Mouse (Mus musculus) adrenal gland, postnatal 4 days (tissue): ENCODE results near the gene Itm2c. TPM values are rescaled to one million over a fixed set of nuclear protein-coding genes. Genes with fewer than 3 reads are reported as not detected.
A peak's percentile ranks its signal among the peaks of the same experiment; 100 is the strongest.

ENCODE experiments used
- DNase-seq, 2 experiments: peaks; one replicate each; pipeline ENCODE4 v3.0.0; 2021 to 2022; ENCODE audit warnings: low spot score in 2 of 2, mixed read lengths in 2 of 2
- total RNA-seq, 2 experiments: library from RNA; stranded (reverse); gene quantifications; 2 replicates each; pipeline ENCODE4 v1.2.3; 2021

The Itm2c gene
- total RNA-seq, 2 experiments from 2014 or later, result 412 to 422 TPM

GRCm38 (mm10) chr1:85933631-85934465 lies 39.8 kb downstream of the Itm2c start:
- no peak for DNase-seq

- DNase-seq, result no peak
These were observed 40.5 kb downstream of the Itm2c start for GRCm38 (mm10) chr1:85934560-85934959.

GRCm38 (mm10) chr1:85935148-85935852 lies 41.2 kb downstream of the Itm2c start:
- peak; percentile 18 to 38 for DNase-seq

- no peak for DNase-seq
These were observed 42.2 kb downstream of the Itm2c start for GRCm38 (mm10) chr1:85936265-85936664.

- DNase-seq, result no peak
These were observed 43.2 kb downstream of the Itm2c start for GRCm38 (mm10) chr1:85937323-85937722.

- DNase-seq, result no peak
These were observed 48.2 kb downstream of the Itm2c start for GRCm38 (mm10) chr1:85942318-85942717.

GRCm38 (mm10) chr1:85949085-85949684 lies 55.1 kb downstream of the Itm2c start:
- DNase-seq, result no peak

- DNase-seq, result no peak
These were observed 61.1 kb downstream of the Itm2c start for GRCm38 (mm10) chr1:85955150-85955549.

- no peak for DNase-seq
These were observed 63.2 kb downstream of the Itm2c start for GRCm38 (mm10) chr1:85957290-85957689.

- DNase-seq, result no peak
These were observed 64.0 kb downstream of the Itm2c start for GRCm38 (mm10) chr1:85957942-85958619.

Other genes starting within 250 kb of the Itm2c start
- gene Sp100, start 244.3 kb upstream of the Itm2c start, total RNA-seq, result 10 to 100 TPM in 1 of 2 experiments, 1 to 10 TPM in 1; 9.8 to 12.9 TPM
- 1 to 10 TPM in 1 of 2 experiments, under 1 TPM in 1; 0.76 to 1.5 TPM for gene A630001G21Rik, start 115.6 kb upstream of the Itm2c start, total RNA-seq
- 100 to 1,000 TPM; 110 to 111 TPM for gene Cab39, start 100.8 kb upstream of the Itm2c start, total RNA-seq
- gene 4933407L21Rik, start 34.2 kb downstream of the Itm2c start, total RNA-seq, result 1 to 10 TPM in 1 of 2 experiments, under 1 TPM in 1; 0.45 to 1.1 TPM
- under 1 TPM; 0.59 to 0.73 TPM for gene Gpr55, start 66.7 kb downstream of the Itm2c start, total RNA-seq
- gene Spata3, start 122.5 kb downstream of the Itm2c start, total RNA-seq, result not detected
- gene 2810459M11Rik, start 151.6 kb downstream of the Itm2c start, total RNA-seq, result 1 to 10 TPM; 1.0 to 3.4 TPM
- 100 to 1,000 TPM; 113 to 114 TPM for gene Psmd1, start 170.1 kb downstream of the Itm2c start, total RNA-seq
- gene Htr2b, start 217.7 kb downstream of the Itm2c start, total RNA-seq, result under 1 TPM; 0.45 to 0.56 TPM
- 1 to 10 TPM; 4.0 to 4.6 TPM for gene Gm21972, start 239.4 kb downstream of the Itm2c start, total RNA-seq